Mouse (Mus musculus) midbrain, embryonic 15.5 days (tissue): ENCODE measurements at regions not wholly inside any gene's neighbourhood (a gene's known extent, or its start where the extent isn't known, plus 50 kb on each side); places are given as distances from the start of the nearest gene placed in this dataset.
A peak's percentile ranks its signal among the peaks of the same experiment; 100 is the strongest.

Experiments used
- ATAC-seq: fragments of 200-750 bp; cut with Nextera tagmentation; replicated peaks from 2 replicates; pipeline ENCODE4 v1.8.0; 2017; ENCODE audit warnings: moderate TSS enrichment
- H3K27ac ChIP-seq: fragments of 300-500 bp; sonication (generic); 2 replicates; pipeline ENCODE4 v1.5.1; 2015; ENCODE audit warnings: mild to moderate bottlenecking, inconsistent platforms
- H3K27me3 ChIP-seq: fragments of 300-500 bp; sonication (generic); replicated peaks from 2 replicates; pipeline ENCODE4 v1.6.1; 2015; ENCODE audit warnings: inconsistent platforms
- H3K36me3 ChIP-seq: fragments of 300-500 bp; sonication (generic); replicated peaks from 2 replicates; pipeline ENCODE4 v1.6.1; 2015; ENCODE audit warnings: inconsistent platforms
- H3K4me1 ChIP-seq: fragments of 300-500 bp; sonication (generic); 2 replicates; pipeline ENCODE4 v1.6.1; 2015; ENCODE audit warnings: inconsistent platforms
- H3K4me2 ChIP-seq: fragments of 300-500 bp; sonication (generic); 2 replicates; pipeline ENCODE4 v1.6.1; 2015; ENCODE audit warnings: inconsistent platforms, mild to moderate bottlenecking, moderate library complexity
- H3K4me3 ChIP-seq: fragments of 300-500 bp; sonication (generic); 2 replicates; pipeline ENCODE4 v1.5.1; 2015; ENCODE audit warnings: mild to moderate bottlenecking, inconsistent platforms
- H3K9ac ChIP-seq: fragments of 300-500 bp; sonication (generic); 2 replicates; pipeline ENCODE4 v1.6.1; 2015; ENCODE audit warnings: mild to moderate bottlenecking, inconsistent platforms
- H3K9me3 ChIP-seq: fragments of 300-500 bp; sonication (generic); 2 replicates; pipeline ENCODE4 v1.6.1; 2016; ENCODE audit warnings: inconsistent platforms
- WGBS: fragments of 180-500 bp; shearing (Covaris S2); methylation state at CpG from one replicate; pipeline ENCODE4 v1.1.7; 2015; ENCODE audit warnings: mixed read lengths; 5-methylcytosine and 5-hydroxymethylcytosine counted together

DNA sequence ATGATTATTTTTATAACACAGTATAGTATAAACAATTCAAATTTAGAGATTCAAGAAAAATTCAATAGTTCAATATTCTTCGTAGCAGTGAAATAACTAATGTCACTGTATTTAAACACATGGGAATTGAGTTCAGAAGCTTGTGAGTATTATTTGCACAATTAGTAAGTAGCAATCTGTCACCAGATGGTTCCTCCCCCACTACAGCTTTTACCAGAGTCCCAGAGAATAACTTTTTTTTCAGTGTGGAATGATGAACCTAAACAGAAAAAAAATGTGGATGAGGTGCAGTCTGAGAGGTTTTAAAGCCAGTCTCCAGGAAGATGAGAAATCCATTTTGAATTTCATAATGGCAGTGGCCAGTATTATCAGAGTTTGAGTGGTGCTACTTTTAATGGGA, 414.9 kb upstream of the C9orf72 start:
- Histone ChIP-seq H3K36me3 (no peaks in the 10 kb centered on the region), H3K9me3 (no peaks in the 10 kb centered on the region), H3K9ac (no peak overlapping the region), H3K27ac (no peak overlapping the region), H3K27me3 (no peaks in the 10 kb centered on the region), H3K4me1 (no peaks in the 10 kb centered on the region), H3K4me2 (no peak overlapping the region), H3K4me3 (no peak overlapping the region)
- WGBS, result 79% methylated on average over 1 of the region's 1 CpGs
- no peak for ATAC-seq

DNA sequence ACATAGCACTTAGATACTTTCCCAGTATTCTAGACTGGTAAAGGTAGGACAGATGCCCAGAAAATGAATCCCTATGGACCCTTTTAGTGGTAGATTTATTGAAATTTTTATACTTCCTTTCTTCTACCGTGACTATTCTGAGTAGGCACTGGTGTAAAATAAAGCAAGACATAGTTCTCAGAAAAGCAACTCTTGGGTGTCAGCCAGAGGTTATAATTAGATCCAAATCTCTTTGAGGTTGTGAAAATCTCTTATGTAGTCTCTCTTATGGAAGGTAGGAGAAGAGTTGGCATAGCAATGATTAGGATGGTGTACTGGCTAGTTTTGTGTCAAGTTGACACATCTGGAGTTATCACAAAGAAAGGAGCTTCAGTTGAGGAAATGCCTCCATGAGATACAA, 380.2 kb upstream of the C9orf72 start:
- H3K4me2 ChIP-seq, result no peak overlapping the region
- H3K9me3 ChIP-seq, result no peaks in the 10 kb centered on the region
- ATAC-seq, result no peak
- no peaks in the 10 kb centered on the region for H3K36me3 ChIP-seq
- WGBS, result 76% methylated on average over 1 of the region's 1 CpGs
- no peak overlapping the region for H3K27ac ChIP-seq
- no peaks in the 10 kb centered on the region for H3K4me1 ChIP-seq
- no peak overlapping the region for H3K4me3 ChIP-seq
- H3K27me3 ChIP-seq, result no peaks in the 10 kb centered on the region
- H3K9ac ChIP-seq, result no peak overlapping the region

DNA sequence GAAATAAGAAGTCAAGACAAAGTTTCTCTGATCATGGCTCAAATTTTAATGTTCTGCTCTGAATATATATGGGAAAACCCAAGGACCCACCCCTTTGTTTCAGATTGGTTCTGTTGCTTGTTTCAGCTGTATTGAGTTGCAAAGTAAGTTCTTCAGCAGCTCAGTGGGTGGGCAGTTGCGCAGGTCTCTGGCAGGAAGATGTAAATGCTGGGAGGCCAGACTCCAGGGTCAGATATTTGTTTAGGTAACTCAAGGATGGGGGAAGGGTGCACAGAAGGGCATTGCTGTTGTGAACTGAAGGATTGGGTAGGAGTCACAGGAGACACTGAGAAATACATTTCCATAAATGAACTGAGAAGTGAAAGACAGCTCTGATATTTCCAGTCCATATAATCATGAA, 352.1 kb upstream of the C9orf72 start:
- H3K4me2 ChIP-seq, result no peak overlapping the region
- H3K9me3 ChIP-seq, result no peaks in the 10 kb centered on the region
- H3K27me3 ChIP-seq, result no peaks in the 10 kb centered on the region
- no peaks in the 10 kb centered on the region for H3K4me1 ChIP-seq
- 88% methylated on average over 1 of the region's 1 CpGs for WGBS
- no peak overlapping the region for H3K4me3 ChIP-seq
- no peak for ATAC-seq
- no peak overlapping the region for H3K27ac ChIP-seq
- no peak overlapping the region for H3K9ac ChIP-seq
- H3K36me3 ChIP-seq, result no peaks in the 10 kb centered on the region

DNA sequence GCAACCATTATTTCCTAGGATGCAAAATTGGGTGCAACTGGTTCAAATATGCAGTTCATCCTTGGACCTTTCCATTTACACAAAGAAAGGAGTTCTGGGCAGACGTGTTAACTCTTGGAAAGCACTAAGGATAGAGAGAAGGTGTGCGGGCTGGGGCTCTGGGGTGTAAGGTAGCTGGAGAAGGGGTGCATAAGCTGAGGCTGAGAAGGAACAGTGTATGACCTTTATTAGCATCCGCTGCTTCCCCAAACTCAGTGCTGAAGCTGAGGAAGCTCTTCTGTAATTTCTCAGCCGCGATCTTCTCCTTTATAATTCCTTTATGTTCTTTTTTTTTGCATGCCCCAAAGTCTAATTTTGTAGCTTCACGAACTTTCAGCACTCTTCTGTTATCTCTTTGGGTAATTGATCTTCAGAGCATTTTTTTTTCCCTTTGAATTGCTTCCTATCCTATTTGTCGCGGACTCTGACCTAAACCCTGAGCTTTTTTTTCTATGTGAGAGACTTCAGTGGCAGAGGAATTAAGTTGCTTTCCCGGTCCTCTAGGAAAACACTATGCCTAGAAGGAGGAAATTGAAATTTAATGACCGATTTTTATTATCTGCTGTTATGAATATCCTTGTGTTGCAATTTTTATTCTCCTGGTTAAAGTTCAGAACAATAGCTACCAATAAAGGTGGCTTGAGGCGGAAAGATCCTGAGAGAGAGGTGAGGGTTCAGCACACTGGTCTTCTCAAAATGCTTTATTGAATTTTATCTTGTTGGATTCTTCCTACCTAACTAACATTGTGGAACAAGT, 349.4 kb upstream of the C9orf72 start:
- Histone ChIP-seq H3K4me3 (no peak overlapping the region), H3K27me3 (no peaks in the 10 kb centered on the region), H3K4me1 (no peaks in the 10 kb centered on the region; the same call in 1 of the 2 replicates), H3K27ac (no peak overlapping the region), H3K9ac (no peak overlapping the region), H3K36me3 (no peaks in the 10 kb centered on the region), H3K9me3 (no peaks in the 10 kb centered on the region), H3K4me2 (no peak overlapping the region)
- no peak for ATAC-seq
- 67% methylated on average over 11 of the region's 11 CpGs for WGBS

DNA sequence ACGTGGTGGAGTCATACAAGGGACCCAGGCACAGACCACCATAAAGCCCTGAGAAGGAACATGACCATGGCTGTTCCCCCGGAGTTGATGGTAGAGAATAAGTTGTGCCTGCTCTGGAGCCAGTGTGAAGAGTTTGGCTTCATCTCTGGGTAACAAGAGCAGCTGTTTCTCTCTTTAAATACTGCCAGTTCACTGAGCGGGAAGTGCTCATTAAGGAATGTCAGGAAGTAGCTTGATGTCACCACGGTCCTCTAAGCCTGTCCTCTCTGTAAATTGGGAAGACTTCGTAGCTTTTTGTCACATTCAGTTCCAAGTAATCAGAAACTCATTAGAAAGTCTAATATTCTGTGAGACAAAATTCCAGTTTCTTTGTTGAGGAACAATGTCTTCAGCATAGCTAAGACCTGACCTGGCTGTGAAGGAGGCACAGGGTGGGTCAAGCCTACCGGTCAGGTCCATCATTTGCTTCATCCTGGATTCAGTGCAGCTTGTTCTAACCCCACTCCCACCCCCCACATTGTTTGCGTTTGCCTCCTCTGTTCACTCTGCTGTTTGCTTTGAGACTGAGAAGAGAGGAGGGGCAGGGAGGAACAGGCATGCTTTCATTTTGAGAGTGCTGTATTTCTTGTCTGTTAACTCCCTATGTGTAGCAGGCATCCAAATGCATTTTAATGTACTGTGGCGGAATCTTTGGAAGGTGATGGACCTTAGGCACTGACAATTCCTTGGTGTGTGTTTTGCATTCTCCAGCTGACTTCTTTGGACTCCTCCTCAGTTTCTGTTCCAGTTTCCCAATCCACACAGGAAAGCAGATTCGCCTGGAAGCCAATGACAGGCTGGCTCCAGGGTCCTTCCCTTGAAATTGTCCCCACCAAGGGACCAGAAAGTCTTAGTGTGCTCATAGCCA, 345.8 kb upstream of the C9orf72 start:
- Histone ChIP-seq H3K27me3 (no peaks in the 10 kb centered on the region), H3K36me3 (no peaks in the 10 kb centered on the region), H3K9me3 (no peaks in the 10 kb centered on the region), H3K4me1 (no peaks in the 10 kb centered on the region; the same call in 1 of the 2 replicates), H3K27ac (no peak overlapping the region), H3K4me2 (no peak overlapping the region), H3K4me3 (no peak overlapping the region), H3K9ac (no peak overlapping the region)
- ATAC-seq, result peak; percentile 58; the same call in 1 of the 2 replicates
- WGBS, result 41% methylated on average over 9 of the region's 9 CpGs

DNA sequence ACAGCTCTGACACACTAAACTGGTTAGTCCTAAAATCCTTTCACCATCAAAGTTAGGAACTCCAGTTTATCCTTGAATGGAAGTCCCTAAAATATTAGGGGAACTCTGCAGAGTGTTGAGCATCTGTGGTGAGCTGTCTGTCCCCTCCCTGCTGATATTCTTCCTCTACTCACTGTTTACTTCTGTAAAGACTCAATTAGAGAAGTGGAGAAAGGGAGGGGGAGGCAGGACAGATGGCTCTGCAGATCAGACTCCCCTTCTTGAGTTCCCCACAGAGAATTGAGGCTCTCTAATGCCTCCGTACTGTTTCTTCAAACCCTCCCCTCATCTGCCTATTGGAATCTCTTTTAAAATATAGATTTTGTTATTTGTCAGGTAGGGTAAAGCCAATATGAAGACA, 335.3 kb upstream of the C9orf72 start:
- Histone ChIP-seq H3K27me3 (no peaks in the 10 kb centered on the region), H3K9me3 (no peaks in the 10 kb centered on the region), H3K36me3 (no peaks in the 10 kb centered on the region), H3K9ac (no peak overlapping the region), H3K4me3 (no peak overlapping the region), H3K4me1 (no peaks in the 10 kb centered on the region), H3K4me2 (no peak overlapping the region), H3K27ac (no peak overlapping the region)
- no peak for ATAC-seq
- 21% methylated on average over 1 of the region's 1 CpGs for WGBS

DNA sequence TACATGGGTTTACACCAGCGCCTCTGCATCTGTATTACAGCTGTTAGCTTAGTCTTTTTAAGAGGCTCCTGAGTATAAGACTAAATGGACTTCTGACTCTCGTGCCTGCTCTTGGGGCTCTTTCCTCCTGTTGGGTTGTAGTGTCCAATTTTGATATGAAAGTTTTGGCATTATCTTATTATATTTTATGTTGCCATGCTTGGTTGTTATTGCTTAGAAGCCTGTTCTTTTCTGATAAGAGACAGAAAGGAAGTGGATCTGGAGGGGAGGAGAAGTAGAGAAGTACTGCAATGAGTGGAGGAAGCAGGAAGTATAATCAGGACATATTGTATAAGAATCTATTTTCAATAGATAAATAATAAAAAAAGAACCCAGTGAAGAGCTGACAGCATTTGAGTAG, 334.0 kb upstream of the C9orf72 start:
- Histone ChIP-seq H3K4me2 (no peak overlapping the region), H3K4me1 (no peaks in the 10 kb centered on the region), H3K27me3 (no peaks in the 10 kb centered on the region), H3K9ac (no peak overlapping the region), H3K4me3 (no peak overlapping the region), H3K27ac (no peak overlapping the region), H3K9me3 (no peaks in the 10 kb centered on the region), H3K36me3 (no peaks in the 10 kb centered on the region)
- no peak for ATAC-seq
- WGBS, result 87% methylated on average over 2 of the region's 2 CpGs

DNA sequence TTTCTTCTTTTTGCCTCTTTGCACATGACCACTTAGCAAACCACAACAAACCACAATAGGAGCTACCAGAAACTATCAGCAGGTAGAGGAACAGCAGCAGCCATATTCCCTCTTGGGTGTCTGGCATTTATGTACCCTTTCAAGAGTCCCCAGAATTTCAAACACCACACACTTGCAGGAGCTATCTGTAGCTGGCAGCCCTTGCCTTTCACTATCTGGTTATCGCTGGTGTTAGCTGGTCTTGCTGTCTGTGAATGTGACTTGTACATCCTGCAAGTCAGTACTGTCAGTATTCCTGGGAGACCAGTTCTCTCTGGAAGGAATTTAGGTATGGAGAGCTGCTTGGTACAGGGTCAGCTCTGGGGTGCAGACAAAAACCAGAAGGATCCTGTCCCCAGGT, 327.3 kb upstream of the C9orf72 start:
- Histone ChIP-seq H3K27me3 (no peaks in the 10 kb centered on the region), H3K4me3 (no peak overlapping the region), H3K27ac (no peak overlapping the region), H3K9ac (no peak overlapping the region), H3K36me3 (no peaks in the 10 kb centered on the region), H3K4me2 (no peak overlapping the region), H3K9me3 (no peaks in the 10 kb centered on the region), H3K4me1 (no peaks in the 10 kb centered on the region)
- 97% methylated on average over 1 of the region's 1 CpGs for WGBS
- no peak for ATAC-seq

DNA sequence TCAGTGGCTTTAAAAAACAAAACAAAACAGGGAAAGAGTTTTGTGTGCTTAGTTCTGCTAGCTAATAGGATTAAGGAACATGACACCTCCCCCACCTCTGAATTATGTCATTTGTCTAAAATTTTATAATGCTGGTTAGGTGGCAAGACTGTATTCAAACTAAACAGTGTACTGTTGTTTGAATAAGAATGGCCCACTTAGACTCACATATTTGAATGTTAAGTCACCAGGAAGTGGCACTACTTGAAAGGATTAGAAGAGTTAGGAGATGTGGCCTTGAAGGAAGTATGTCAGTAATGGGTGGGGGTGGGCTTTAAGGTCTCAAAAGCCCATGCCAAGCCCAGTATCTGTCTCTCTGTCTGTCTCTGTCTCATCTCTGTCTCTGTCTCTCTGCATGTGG, 326.0 kb upstream of the C9orf72 start:
- Histone ChIP-seq H3K9me3 (no peaks in the 10 kb centered on the region), H3K27ac (no peak overlapping the region), H3K9ac (no peak overlapping the region), H3K36me3 (no peaks in the 10 kb centered on the region), H3K27me3 (no peaks in the 10 kb centered on the region), H3K4me2 (no peak overlapping the region), H3K4me1 (no peaks in the 10 kb centered on the region), H3K4me3 (no peak overlapping the region)
- no peak for ATAC-seq

DNA sequence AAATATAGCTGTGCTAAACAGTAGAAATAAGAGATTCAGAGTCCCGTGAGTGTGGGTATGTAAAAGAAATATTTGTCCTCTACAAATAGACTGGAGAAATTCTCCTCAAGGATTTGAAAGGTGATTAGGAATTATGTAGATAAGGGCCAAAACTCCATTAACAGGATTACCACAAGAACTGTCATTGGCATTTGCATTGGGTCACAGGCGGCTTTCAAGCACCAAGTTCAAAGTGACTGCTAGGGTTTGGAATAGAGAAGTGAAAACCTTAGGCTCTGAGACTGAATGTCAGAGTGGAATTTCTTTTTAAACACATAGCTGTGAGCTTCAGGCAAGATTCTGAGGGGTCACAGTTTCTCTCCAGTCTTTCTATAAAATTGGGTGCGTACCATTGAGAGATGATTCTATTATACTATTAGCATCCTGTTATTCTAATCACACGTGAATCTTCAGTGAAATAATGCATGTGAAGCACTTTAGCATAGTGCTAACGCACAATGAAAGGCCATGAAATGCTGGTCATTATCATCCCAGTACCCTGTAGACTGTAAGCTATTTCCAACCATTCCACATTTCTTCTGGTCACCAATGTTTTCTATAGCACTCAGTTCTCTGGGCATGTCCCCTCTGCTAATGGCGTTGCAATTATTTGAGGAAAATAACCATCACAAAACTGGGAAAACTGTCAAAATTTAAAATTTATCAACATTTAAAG, 308.7 kb upstream of the C9orf72 start:
- H3K4me3 ChIP-seq, result no peak overlapping the region
- H3K4me2 ChIP-seq, result no peak overlapping the region
- peaks cover 10% of the 10 kb centered on the region; the same call in 1 of the 2 replicates for H3K4me1 ChIP-seq
- H3K36me3 ChIP-seq, result no peaks in the 10 kb centered on the region
- H3K9ac ChIP-seq, result no peak overlapping the region
- ATAC-seq, result peak; percentile 74
- peak overlapping the region; percentile 50 for H3K27ac ChIP-seq
- H3K27me3 ChIP-seq, result no peaks in the 10 kb centered on the region
- WGBS, result 20% methylated on average over 6 of the region's 6 CpGs
- no peaks in the 10 kb centered on the region for H3K9me3 ChIP-seq

DNA sequence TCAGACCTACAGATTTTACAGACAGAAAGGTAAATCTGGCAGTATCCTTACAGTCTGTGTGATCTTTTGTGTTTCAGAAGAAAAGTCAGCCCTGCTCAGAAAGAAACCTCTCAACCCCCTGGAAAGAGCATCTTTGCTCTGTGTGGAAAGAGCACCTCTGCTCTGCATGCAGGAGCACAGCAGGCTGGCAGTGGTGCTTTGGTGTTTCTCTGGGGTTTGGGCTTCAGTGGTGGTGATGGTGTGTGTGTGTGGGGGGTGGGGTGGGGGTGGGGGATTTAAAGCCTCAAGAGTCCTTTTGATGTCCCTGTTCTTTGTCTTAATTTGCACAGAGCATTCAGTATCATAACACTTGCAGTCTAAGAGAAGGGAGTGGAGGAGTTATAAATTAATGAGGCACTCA, 308.2 kb upstream of the C9orf72 start:
- Histone ChIP-seq H3K9ac (no peak overlapping the region), H3K4me1 (peaks cover 10% of the 10 kb centered on the region; the same call in 1 of the 2 replicates), H3K27ac (peak overlapping the region; percentile 50), H3K4me3 (no peak overlapping the region), H3K36me3 (no peaks in the 10 kb centered on the region), H3K4me2 (no peak overlapping the region), H3K9me3 (no peaks in the 10 kb centered on the region), H3K27me3 (no peaks in the 10 kb centered on the region)
- peak; percentile 89 for ATAC-seq
